Comparison of ENCODE assay signal across 8 mouse cellular contexts in the genomic region with DNA sequence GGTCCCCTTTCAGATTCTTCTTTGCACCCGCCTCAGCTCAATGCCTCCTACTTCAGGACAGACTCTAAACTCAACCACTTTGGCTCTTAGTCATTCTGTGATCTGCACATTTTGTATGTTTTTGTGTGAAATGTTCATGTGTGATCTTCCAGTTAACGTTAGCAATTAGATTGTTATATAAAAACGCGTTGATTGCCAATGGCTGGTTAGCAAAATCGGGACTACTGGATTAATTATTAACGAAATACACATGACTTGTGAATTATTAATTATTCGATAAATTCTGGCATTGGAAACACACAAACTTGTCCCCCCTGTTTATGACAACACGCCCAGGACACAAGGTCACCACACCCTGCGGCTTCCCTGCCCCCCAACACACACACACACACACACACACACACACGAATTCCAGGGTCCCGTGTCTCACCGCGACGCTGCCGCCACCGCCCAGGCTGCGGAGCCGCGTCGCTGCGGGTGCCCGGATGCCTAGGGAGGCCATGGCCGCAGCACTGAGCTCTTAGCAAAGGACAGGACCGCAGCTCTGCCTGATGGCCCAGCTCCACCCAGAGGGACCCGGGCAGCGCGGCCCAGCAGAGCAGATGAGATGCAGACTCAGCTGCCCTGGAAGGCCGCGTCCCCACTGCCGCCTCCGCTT. TPM values are rescaled to one million over a fixed set of nuclear protein-coding genes. Genes with fewer than 3 reads are reported as not detected.
DNase-seq lines count a peak whose midpoint lies in the region; ATAC-seq and TF ChIP-seq lines count a peak whose summit lies in the region.

No protein-coding gene starts in this region.

- peaks cover 29% of the 10 kb centered on the region for H3K36me3 ChIP-seq in lung, embryonic 15.5 days
- no peaks in the 10 kb centered on the region; the same call in 1 of the 2 replicates for H3K36me3 ChIP-seq in kidney, adult 2 months (ENCODE audit: control insufficient read depth, insufficient read depth, low read length)
- peaks cover 19% of the 10 kb centered on the region for H3K36me3 ChIP-seq in macrophage (ENCODE audit: inconsistent target)

- DNase-seq in lung, postnatal 10 days, result no peak
- peak; percentile 69 for DNase-seq in ZHBTc4 (ENCODE audit: low read depth, low spot score)
- peak; percentile 78 for DNase-seq in kidney, adult 2 months
- DNase-seq in urinary bladder, adult 2 months (ENCODE audit: low spot score), result no peak
- DNase-seq in layer of hippocampus, adult 9-10 months (ENCODE audit: low spot score), result no peak

- peak overlapping the region; percentile 71 for H3K4me2 ChIP-seq in lung, embryonic 15.5 days

- no peaks in the 10 kb centered on the region for H3K9me3 ChIP-seq in lung, embryonic 15.5 days

- H3K4me3 ChIP-seq in lung, embryonic 15.5 days, result peak overlapping the region; percentile 91
- peak overlapping the region; percentile 97 for H3K4me3 ChIP-seq in kidney, adult 2 months (ENCODE audit: insufficient read depth, low read depth, low read length)
- peak overlapping the region; percentile 64 for H3K4me3 ChIP-seq in macrophage (ENCODE audit: inconsistent target)

- H3K9ac ChIP-seq in lung, embryonic 15.5 days, result peak overlapping the region; percentile 98

- H3K27ac ChIP-seq in lung, embryonic 15.5 days, result peak overlapping the region; percentile 96
- H3K27ac ChIP-seq in kidney, adult 2 months (ENCODE audit: insufficient read depth, low read depth, low read length), result peak overlapping the region; percentile 97
- peak overlapping the region; percentile 47 for H3K27ac ChIP-seq in macrophage

- ATAC-seq in lung, embryonic 15.5 days (ENCODE audit: borderline replicate concordance, extremely low read depth, low FRiP score, low TSS enrichment), result peak; percentile 88
- ATAC-seq in erythroid progenitor cell, adult 5-6 weeks (replicated peaks; ENCODE audit: low FRiP score, poor library complexity, severe bottlenecking), result peak; percentile 86

- H3K4me1 ChIP-seq in lung, embryonic 15.5 days, result peaks cover 26% of the 10 kb centered on the region
- peaks cover 9% of the 10 kb centered on the region for H3K4me1 ChIP-seq in kidney, adult 2 months (ENCODE audit: control insufficient read depth, insufficient read depth, low read length)

- TF ChIP-seq CTCF in kidney, adult 2 months (conservative IDR thresholded peaks at IDR 0.05; ENCODE audit: insufficient read depth, insufficient read length, low read depth, low read length), result no peak

- no peak for TF ChIP-seq POLR2A in kidney, adult 2 months (IDR thresholded peaks at IDR 0.05; ENCODE audit: low read depth, low read length)

- H3K79me2 ChIP-seq in macrophage (ENCODE audit: inconsistent target), result peaks cover 55% of the 10 kb centered on the region

- 1% methylated on average over 31 of the region's 31 CpGs for WGBS in lung, embryonic 15.5 days
- WGBS in kidney, adult 2 months, result under 1% methylated on average over 31 of the region's 31 CpGs
- 2% methylated on average over 15 of the region's 31 CpGs for WGBS in macrophage (ENCODE audit: missing documents)

- no peaks in the 10 kb centered on the region for H3K27me3 ChIP-seq in lung, embryonic 15.5 days
- H3K27me3 ChIP-seq in kidney, adult 2 months (replicated peaks; ENCODE audit: control insufficient read depth, insufficient read depth, low read length), result no peaks in the 10 kb centered on the region

RNA-seq across cellular contexts. Expression of a gene that starts 0.5 kb away (rescaled TPM):
- polyA plus RNA-seq in lung, embryonic 15.5 days (2015; fragmentation: Nextera tagmentation; extraction: Ambion mirVana), result 28.5 and 33.8 TPM in 2 replicates
- total RNA-seq in erythroid progenitor cell, adult 5-6 weeks (2015; ENCODE audit: low replicate concordance), result 67.1 and 71.0 TPM in 2 replicates
- total RNA-seq in erythroid progenitor cell, adult 5-6 weeks (2017; ENCODE audit: low replicate concordance), result 39.3 and 51.0 TPM in 2 replicates
- polyA plus RNA-seq in kidney, adult 2 months (2012; rRNA removed), result 20.5 and 24.8 TPM in 2 replicates
- total RNA-seq in macrophage (2018; cell fraction: chromatin; rRNA removed), result 100 to 1,000 TPM in 24 of 26 experiments, 10 to 100 TPM in 2; 87.6 to 263 (median 140) TPM
- 10 to 100 TPM; 15.0 to 37.1 (median 26.2) TPM for total RNA-seq in macrophage (2018; cell fraction: cytosol; rRNA removed)
- total RNA-seq in macrophage (2018; cell fraction: nucleus; rRNA removed), result 100 to 1,000 TPM in 8 of 26 experiments, 10 to 100 TPM in 18; 55.1 to 123 (median 86.3) TPM
- 7.9 to 14.1 TPM (median 13.0 TPM) in 3 replicates for polyA plus RNA-seq in macrophage (2018)
- 20.1 and 22.0 TPM in 2 replicates for polyA plus RNA-seq in urinary bladder, adult 2 months (2012; rRNA removed)

RNA-seq across cellular contexts. Expression of a gene that starts 22.2 kb away (rescaled TPM):
- 2.0 and 2.3 TPM in 2 replicates for polyA plus RNA-seq in lung, embryonic 15.5 days (2015; fragmentation: Nextera tagmentation; extraction: Ambion mirVana)
- 1.3 TPM in 1 of 2 replicates, not detected in the other for total RNA-seq in erythroid progenitor cell, adult 5-6 weeks (2015; ENCODE audit: low replicate concordance)
- total RNA-seq in erythroid progenitor cell, adult 5-6 weeks (2017; ENCODE audit: low replicate concordance), result not detected in 2 replicates
- polyA plus RNA-seq in kidney, adult 2 months (2012; rRNA removed), result 0.14 and 0.16 TPM in 2 replicates
- 100 to 1,000 TPM in 2 of 26 experiments, 10 to 100 TPM in 12, 1 to 10 TPM in 10, under 1 TPM in 2; 0.75 to 178 (median 15.1) TPM for total RNA-seq in macrophage (2018; cell fraction: chromatin; rRNA removed)
- 1 to 10 TPM in 13 of 26 experiments, under 1 TPM in 8, not detected in 5; 0.04 to 7.9 (median 3.1) TPM for total RNA-seq in macrophage (2018; cell fraction: cytosol; rRNA removed)
- total RNA-seq in macrophage (2018; cell fraction: nucleus; rRNA removed), result 10 to 100 TPM in 14 of 26 experiments, 1 to 10 TPM in 4, under 1 TPM in 8; 0.25 to 44.0 (median 14.2) TPM
- polyA plus RNA-seq in macrophage (2018), result 0.06 to 0.16 TPM in 2 of 3 replicates, not detected in the other
- 4.5 and 5.2 TPM in 2 replicates for polyA plus RNA-seq in urinary bladder, adult 2 months (2012; rRNA removed)

RNA-seq across cellular contexts. Expression of a gene that starts 42.5 kb away (rescaled TPM):
- polyA plus RNA-seq in lung, embryonic 15.5 days (2015; fragmentation: Nextera tagmentation; extraction: Ambion mirVana), result 13.7 and 14.9 TPM in 2 replicates
- 0.42 and 1.1 TPM in 2 replicates for total RNA-seq in erythroid progenitor cell, adult 5-6 weeks (2015; ENCODE audit: low replicate concordance)
- 0.45 and 1.4 TPM in 2 replicates for total RNA-seq in erythroid progenitor cell, adult 5-6 weeks (2017; ENCODE audit: low replicate concordance)
- 3.4 and 3.6 TPM in 2 replicates for polyA plus RNA-seq in kidney, adult 2 months (2012; rRNA removed)
- 10 to 100 TPM in 18 of 26 experiments, 1 to 10 TPM in 8; 2.6 to 33.0 (median 19.0) TPM for total RNA-seq in macrophage (2018; cell fraction: chromatin; rRNA removed)
- total RNA-seq in macrophage (2018; cell fraction: cytosol; rRNA removed), result 1 to 10 TPM in 24 of 26 experiments, under 1 TPM in 2; 0.51 to 7.0 (median 3.9) TPM
- total RNA-seq in macrophage (2018; cell fraction: nucleus; rRNA removed), result 10 to 100 TPM in 12 of 26 experiments, 1 to 10 TPM in 14; 2.4 to 24.9 (median 9.1) TPM
- polyA plus RNA-seq in macrophage (2018), result 2.2 to 2.8 TPM (median 2.3 TPM) in 3 replicates
- 5.5 and 7.2 TPM in 2 replicates for polyA plus RNA-seq in urinary bladder, adult 2 months (2012; rRNA removed)

Comparison
In these comparisons a context has a peak if more than half of its experiments do, and no peak if none do; other contexts are left out.
1. H3K27ac ChIP-seq: peak in every context shown above with its lines; median percentile 97 in kidney, adult 2 months; 96 in lung, embryonic 15.5 days; 47 in macrophage.
2. DNase-seq: peak in ZHBTc4 (single experiment) and kidney, adult 2 months (single experiment); none in lung, postnatal 10 days (single experiment), urinary bladder, adult 2 months (single experiment) and layer of hippocampus, adult 9-10 months (single experiment).
3. Peak in every context shown above with its lines, with median percentiles within 50 percentile points of each other: H3K4me3 ChIP-seq.